Mouse (Mus musculus) forebrain, embryonic 15.5 days (tissue): ENCODE data around the gene Myl4. TPM values are rescaled to one million over a fixed set of nuclear protein-coding genes. Genes with fewer than 3 reads are reported as not detected.

Experiments
- ATAC-seq: fragments of 200-750 bp; cut with Nextera tagmentation; replicated peaks from 2 replicates; pipeline ENCODE4 v1.8.0; 2017; ENCODE audit warnings: mild to moderate bottlenecking, moderate TSS enrichment, moderate library complexity
- H3K27ac ChIP-seq: fragments of 300-500 bp; sonication (generic); replicated peaks from 2 replicates; pipeline ENCODE4 v1.5.1; 2015; ENCODE audit warnings: mild to moderate bottlenecking, inconsistent platforms
- H3K27me3 ChIP-seq: fragments of 300-500 bp; sonication (generic); 2 replicates; pipeline ENCODE4 v1.6.1; 2015; ENCODE audit warnings: inconsistent platforms
- H3K36me3 ChIP-seq: fragments of 300-500 bp; sonication (generic); 2 replicates; pipeline ENCODE4 v1.6.1; 2015; ENCODE audit warnings: mild to moderate bottlenecking, inconsistent platforms
- H3K4me1 ChIP-seq: fragments of 300-500 bp; sonication (generic); 2 replicates; pipeline ENCODE4 v1.6.1; 2015; ENCODE audit warnings: inconsistent platforms
- H3K4me2 ChIP-seq: fragments of 300-500 bp; sonication (generic); replicated peaks from 2 replicates; pipeline ENCODE4 v1.6.1; 2015; ENCODE audit warnings: mild to moderate bottlenecking, inconsistent platforms
- H3K4me3 ChIP-seq: fragments of 300-500 bp; sonication (generic); 2 replicates; pipeline ENCODE4 v1.5.1; 2015; ENCODE audit warnings: mild to moderate bottlenecking, inconsistent platforms
- H3K9ac ChIP-seq: fragments of 300-500 bp; sonication (generic); replicated peaks from 2 replicates; pipeline ENCODE4 v1.6.1; 2015; ENCODE audit warnings: mild to moderate bottlenecking, inconsistent platforms
- H3K9me3 ChIP-seq: fragments of 300-500 bp; sonication (generic); 2 replicates; pipeline ENCODE4 v1.6.1; 2016; ENCODE audit warnings: inconsistent platforms
- WGBS: fragments of 180-500 bp; shearing (Covaris S2); methylation state at CpG from one replicate; pipeline ENCODE4 v1.1.7; 2015; ENCODE audit warnings: mixed read lengths; 5-methylcytosine and 5-hydroxymethylcytosine counted together
- polyA plus RNA-seq: library from polyadenylated mRNA; unstranded; fragments of >200 nt; fragmentation: Nextera tagmentation; extraction: Ambion mirVana; gene quantifications from 2 replicates; pipeline ENCODE4 v1.2.1, GENCODE M21; 2015

The Myl4 gene
- polyA plus RNA-seq, 1 experiment from 2014 or later, result 2.9 TPM

GRCm38 (mm10) chr11:104627616-104628301, 77.3 kb downstream of the Myl4 start:
- no peaks in the 10 kb centered on the region for H3K36me3 ChIP-seq
- 0 out of 2 replicates have a peak, but pooled peaks cover 3% of the 10 kb centered on the region for H3K4me1 ChIP-seq
- no peak overlapping the region for H3K27ac ChIP-seq
- no peak overlapping the region for H3K4me3 ChIP-seq
- ATAC-seq, result no peak
- no peak overlapping the region for H3K4me2 ChIP-seq
- H3K9ac ChIP-seq, result no peak overlapping the region
- no peaks in the 10 kb centered on the region for H3K27me3 ChIP-seq
- WGBS, result 44% methylated on average over 11 of the region's 11 CpGs
- no peaks in the 10 kb centered on the region for H3K9me3 ChIP-seq

GRCm38 (mm10) chr11:104628566-104628965, 78.1 kb downstream of the Myl4 start:
- no peaks in the 10 kb centered on the region for H3K27me3 ChIP-seq
- no peaks in the 10 kb centered on the region for H3K36me3 ChIP-seq
- ATAC-seq, result no peak
- no peak overlapping the region for H3K4me2 ChIP-seq
- H3K4me3 ChIP-seq, result no peak overlapping the region
- H3K9ac ChIP-seq, result no peak overlapping the region
- no peaks in the 10 kb centered on the region for H3K9me3 ChIP-seq
- no peak overlapping the region for H3K27ac ChIP-seq
- WGBS, result 86% methylated on average over 5 of the region's 5 CpGs
- 0 out of 2 replicates have a peak, but pooled peaks cover 3% of the 10 kb centered on the region for H3K4me1 ChIP-seq

- no peak overlapping the region for H3K27ac ChIP-seq
- 0 out of 2 replicates have a peak, but pooled peaks cover 3% of the 10 kb centered on the region for H3K4me1 ChIP-seq
- no peak overlapping the region for H3K9ac ChIP-seq
- H3K4me3 ChIP-seq, result no peak overlapping the region
- H3K36me3 ChIP-seq, result no peaks in the 10 kb centered on the region
- ATAC-seq, result no peak
- 79% methylated on average over 7 of the region's 7 CpGs for WGBS
- no peaks in the 10 kb centered on the region for H3K27me3 ChIP-seq
- no peak overlapping the region for H3K4me2 ChIP-seq
- no peaks in the 10 kb centered on the region for H3K9me3 ChIP-seq
These were observed 79.8 kb downstream of the Myl4 start for GRCm38 (mm10) chr11:104630185-104630835.

GRCm38 (mm10) chr11:104631306-104631705, 80.8 kb downstream of the Myl4 start:
- H3K4me3 ChIP-seq, result no peak overlapping the region
- H3K4me2 ChIP-seq, result no peak overlapping the region
- 57% methylated on average over 1 of the region's 1 CpGs for WGBS
- no peaks in the 10 kb centered on the region for H3K4me1 ChIP-seq
- no peaks in the 10 kb centered on the region for H3K36me3 ChIP-seq
- no peaks in the 10 kb centered on the region for H3K27me3 ChIP-seq
- no peak overlapping the region for H3K9ac ChIP-seq
- no peak for ATAC-seq
- H3K27ac ChIP-seq, result no peak overlapping the region
- H3K9me3 ChIP-seq, result no peaks in the 10 kb centered on the region

- Histone ChIP-seq H3K36me3 (no peaks in the 10 kb centered on the region), H3K4me3 (no peak overlapping the region), H3K27me3 (no peaks in the 10 kb centered on the region), H3K27ac (no peak overlapping the region), H3K9ac (no peak overlapping the region), H3K9me3 (no peaks in the 10 kb centered on the region), H3K4me1 (no peaks in the 10 kb centered on the region), H3K4me2 (no peak overlapping the region)
- no peak for ATAC-seq
- WGBS, result 93% methylated on average over 14 of the region's 14 CpGs
These were observed 86.5 kb downstream of the Myl4 start for GRCm38 (mm10) chr11:104637010-104637409.

- no peak overlapping the region for H3K27ac ChIP-seq
- no peak overlapping the region for H3K4me2 ChIP-seq
- no peaks in the 10 kb centered on the region for H3K36me3 ChIP-seq
- H3K4me3 ChIP-seq, result no peak overlapping the region
- no peak for ATAC-seq
- H3K9me3 ChIP-seq, result no peaks in the 10 kb centered on the region
- H3K9ac ChIP-seq, result no peak overlapping the region
- no peaks in the 10 kb centered on the region for H3K4me1 ChIP-seq
- H3K27me3 ChIP-seq, result no peaks in the 10 kb centered on the region
- 53% methylated on average over 5 of the region's 5 CpGs for WGBS
These were observed 87.5 kb downstream of the Myl4 start for GRCm38 (mm10) chr11:104638006-104638405.

- Histone ChIP-seq H3K36me3 (no peaks in the 10 kb centered on the region), H3K9ac (no peak overlapping the region)
These were observed 88.4 kb downstream of the Myl4 start for GRCm38 (mm10) chr11:104638906-104639305.

GRCm38 (mm10) chr11:104639634-104640033, 89.2 kb downstream of the Myl4 start:
- H3K4me1 ChIP-seq, result no peaks in the 10 kb centered on the region
- WGBS, result 87% methylated on average over 9 of the region's 9 CpGs

More at GRCm38 (mm10) chr11:104638906-104639305, 88.4 kb downstream of the Myl4 start:
- H3K4me3 ChIP-seq, result no peak overlapping the region
- WGBS, result 92% methylated on average over 2 of the region's 2 CpGs
- H3K4me2 ChIP-seq, result no peak overlapping the region
- H3K27ac ChIP-seq, result no peak overlapping the region
- no peaks in the 10 kb centered on the region for H3K4me1 ChIP-seq
- no peak for ATAC-seq
- H3K9me3 ChIP-seq, result no peaks in the 10 kb centered on the region
- no peaks in the 10 kb centered on the region for H3K27me3 ChIP-seq

GRCm38 (mm10) chr11:104640894-104641293, 90.4 kb downstream of the Myl4 start:
- Histone ChIP-seq H3K9me3 (no peaks in the 10 kb centered on the region), H3K4me1 (no peaks in the 10 kb centered on the region), H3K9ac (no peak overlapping the region), H3K36me3 (no peaks in the 10 kb centered on the region), H3K4me3 (no peak overlapping the region), H3K27me3 (no peaks in the 10 kb centered on the region), H3K4me2 (no peak overlapping the region), H3K27ac (no peak overlapping the region)
- WGBS, result 79% methylated on average over 10 of the region's 10 CpGs
- ATAC-seq, result no peak

More at GRCm38 (mm10) chr11:104639634-104640033, 89.2 kb downstream of the Myl4 start:
- no peaks in the 10 kb centered on the region for H3K27me3 ChIP-seq
- H3K27ac ChIP-seq, result no peak overlapping the region
- H3K9me3 ChIP-seq, result no peaks in the 10 kb centered on the region
- no peak overlapping the region for H3K4me2 ChIP-seq
- ATAC-seq, result no peak
- H3K9ac ChIP-seq, result no peak overlapping the region
- no peaks in the 10 kb centered on the region for H3K36me3 ChIP-seq
- no peak overlapping the region for H3K4me3 ChIP-seq

- no peak for ATAC-seq
- Histone ChIP-seq H3K4me1 (no peaks in the 10 kb centered on the region), H3K36me3 (no peaks in the 10 kb centered on the region)
These were observed 92.8 kb downstream of the Myl4 start for GRCm38 (mm10) chr11:104643236-104643635.

More at GRCm38 (mm10) chr11:104643236-104643635, 92.8 kb downstream of the Myl4 start:
- no peaks in the 10 kb centered on the region for H3K27me3 ChIP-seq
- H3K9ac ChIP-seq, result no peak overlapping the region
- no peak overlapping the region for H3K4me2 ChIP-seq
- 79% methylated on average over 4 of the region's 4 CpGs for WGBS
- no peaks in the 10 kb centered on the region for H3K9me3 ChIP-seq
- H3K4me3 ChIP-seq, result no peak overlapping the region
- no peak overlapping the region for H3K27ac ChIP-seq
